Mouse (Mus musculus): ENCODE measurements around the gene Ppl.

GRCm38 (mm10) chr16:5070321-5070720, 61.9 kb downstream of the Ppl start:
- TF ChIP-seq POLR2A (IDR thresholded peaks at IDR 0.05; ENCODE audit: insufficient read length, low read depth) (no peak), POLR2AphosphoS2 (IDR thresholded peaks at IDR 0.05; ENCODE audit: insufficient read length, low read depth) (no peak), MYOD1 (IDR thresholded peaks at IDR 0.05; ENCODE audit: control insufficient read depth in 1 of 3, insufficient read length in 2 of 3, low read depth in 2 of 3) (no peak), TCF12 (IDR thresholded peaks at IDR 0.05; ENCODE audit: insufficient read depth, poor library complexity, severe bottlenecking) (no peak)

Data from myocyte (in vitro differentiated cells).